Mouse (Mus musculus): ENCODE results near the gene Vwa2. TPM values are rescaled to one million over a fixed set of nuclear protein-coding genes. Genes with fewer than 3 reads are reported as not detected.

Gene Vwa2
- polyA plus RNA-seq, 1 experiment from 2014 or later, result 4.1 TPM

- no peaks in the 10 kb centered on the region for H3K9me3 ChIP-seq (ENCODE audit: control insufficient read depth, low read length)
- H3K36me3 ChIP-seq (ENCODE audit: control insufficient read depth, insufficient read depth, low read length), result no peaks in the 10 kb centered on the region
- no peak overlapping the region for H3K4me3 ChIP-seq (ENCODE audit: low read depth, low read length)
- no peaks in the 10 kb centered on the region for H3K4me1 ChIP-seq (ENCODE audit: control insufficient read depth, insufficient read depth, low read length)
- 81% methylated on average over 4 of the region's 4 CpGs for WGBS
- H3K4me2 ChIP-seq (ENCODE audit: low read depth, severe bottlenecking), result no peak overlapping the region
- DNase-seq (ENCODE audit: low spot score) (no peak), ATAC-seq (ENCODE audit: insufficient number of reproducible peaks, low FRiP score, low TSS enrichment, low read depth) (no peak)
- no peak overlapping the region for H3K9ac ChIP-seq (ENCODE audit: low read length)
- no peaks in the 10 kb centered on the region for H3K27me3 ChIP-seq (ENCODE audit: control insufficient read depth, insufficient read depth, low read length)
- no peak overlapping the region for H3K27ac ChIP-seq (replicated peaks; ENCODE audit: low read depth, low read length)
These were observed 84.0 kb downstream of the Vwa2 start for GRCm38 (mm10) chr19:56958011-56958410.

- no peak overlapping the region for H3K9ac ChIP-seq (ENCODE audit: low read length)
- no peak overlapping the region for H3K4me3 ChIP-seq (ENCODE audit: low read depth, low read length)
- H3K27me3 ChIP-seq (ENCODE audit: control insufficient read depth, insufficient read depth, low read length), result no peaks in the 10 kb centered on the region
- H3K4me2 ChIP-seq (ENCODE audit: low read depth, severe bottlenecking), result no peak overlapping the region
- no peak overlapping the region for H3K27ac ChIP-seq (replicated peaks; ENCODE audit: low read depth, low read length)
- 64% methylated on average over 6 of the region's 6 CpGs for WGBS
- DNase-seq (ENCODE audit: low spot score), result no peak
- no peaks in the 10 kb centered on the region for H3K4me1 ChIP-seq (ENCODE audit: control insufficient read depth, insufficient read depth, low read length)
- H3K36me3 ChIP-seq (ENCODE audit: control insufficient read depth, insufficient read depth, low read length), result no peaks in the 10 kb centered on the region
- no peaks in the 10 kb centered on the region for H3K9me3 ChIP-seq (ENCODE audit: control insufficient read depth, low read length)
- no peak for ATAC-seq (ENCODE audit: insufficient number of reproducible peaks, low FRiP score, low TSS enrichment, low read depth)
These were observed 84.6 kb downstream of the Vwa2 start for GRCm38 (mm10) chr19:56958582-56959021.

- no peak for DNase-seq (ENCODE audit: low spot score)
- WGBS, result 78% methylated on average over 2 of the region's 2 CpGs
- Histone ChIP-seq H3K4me2 (ENCODE audit: low read depth, severe bottlenecking) (no peak overlapping the region), H3K27ac (replicated peaks; ENCODE audit: low read depth, low read length) (no peak overlapping the region), H3K9ac (ENCODE audit: low read length) (no peak overlapping the region), H3K4me1 (ENCODE audit: control insufficient read depth, insufficient read depth, low read length) (no peaks in the 10 kb centered on the region), H3K4me3 (ENCODE audit: low read depth, low read length) (no peak overlapping the region), H3K36me3 (ENCODE audit: control insufficient read depth, insufficient read depth, low read length) (no peaks in the 10 kb centered on the region), H3K9me3 (ENCODE audit: control insufficient read depth, low read length) (no peaks in the 10 kb centered on the region), H3K27me3 (ENCODE audit: control insufficient read depth, insufficient read depth, low read length) (no peaks in the 10 kb centered on the region)
- no peak for ATAC-seq (ENCODE audit: insufficient number of reproducible peaks, low FRiP score, low TSS enrichment, low read depth)
These were observed 85.0 kb downstream of the Vwa2 start for GRCm38 (mm10) chr19:56959057-56959456.

GRCm38 (mm10) chr19:56959601-56960000 lies 85.6 kb downstream of the Vwa2 start:
- Histone ChIP-seq H3K9me3 (ENCODE audit: control insufficient read depth, low read length) (no peaks in the 10 kb centered on the region), H3K4me3 (ENCODE audit: low read depth, low read length) (no peak overlapping the region), H3K27me3 (ENCODE audit: control insufficient read depth, insufficient read depth, low read length) (no peaks in the 10 kb centered on the region), H3K36me3 (ENCODE audit: control insufficient read depth, insufficient read depth, low read length) (no peaks in the 10 kb centered on the region), H3K27ac (replicated peaks; ENCODE audit: low read depth, low read length) (no peak overlapping the region), H3K9ac (ENCODE audit: low read length) (no peak overlapping the region), H3K4me2 (ENCODE audit: low read depth, severe bottlenecking) (no peak overlapping the region), H3K4me1 (ENCODE audit: control insufficient read depth, insufficient read depth, low read length) (no peaks in the 10 kb centered on the region)
- DNase-seq (ENCODE audit: low spot score) (no peak), ATAC-seq (ENCODE audit: insufficient number of reproducible peaks, low FRiP score, low TSS enrichment, low read depth) (no peak)
- WGBS, result 85% methylated on average over 3 of the region's 3 CpGs

Other genes starting within 250 kb of the Vwa2 start
- gene Adrb1, start 152.1 kb upstream of the Vwa2 start, polyA plus RNA-seq (2014; fragmentation: Nextera tagmentation; extraction: Ambion mirVana), result 0.24 and 0.33 TPM in 2 replicates
- gene Ccdc186, start 52.1 kb upstream of the Vwa2 start, polyA plus RNA-seq (2014; fragmentation: Nextera tagmentation; extraction: Ambion mirVana), result 19.1 and 20.8 TPM in 2 replicates
- 0.63 and 1.1 TPM in 2 replicates for gene Tdrd1, start 48.0 kb upstream of the Vwa2 start, polyA plus RNA-seq (2014; fragmentation: Nextera tagmentation; extraction: Ambion mirVana)
- 1.8 and 1.9 TPM in 2 replicates for gene Afap1l2, start 134.0 kb downstream of the Vwa2 start, polyA plus RNA-seq (2014; fragmentation: Nextera tagmentation; extraction: Ambion mirVana)

Measured in limb, embryonic 11.5 days (tissue).